Mouse (Mus musculus) ES-Bruce4 (cell line): ENCODE results near the gene Hepacam. TPM values are rescaled to one million over a fixed set of nuclear protein-coding genes. Genes with fewer than 3 reads are reported as not detected.
A peak's percentile ranks its signal among the peaks of the same experiment; 100 is the strongest.

Experiments
- H3K27ac ChIP-seq: 2 replicates; pipeline ENCODE4 v1.5.1; 2012; ENCODE audit warnings: low read length, inconsistent platforms; ENCODE audit not compliant: insufficient read depth
- H3K27me3 ChIP-seq: 2 replicates; pipeline ENCODE4 v1.6.1; 2012; ENCODE audit warnings: mild to moderate bottlenecking, low read length, inconsistent platforms; ENCODE audit not compliant: control insufficient read depth, poor library complexity, insufficient read depth, severe bottlenecking
- H3K36me3 ChIP-seq: 2 replicates; pipeline ENCODE4 v1.6.1; 2012; ENCODE audit warnings: inconsistent platforms, mild to moderate bottlenecking, low read length, moderate library complexity; ENCODE audit not compliant: control insufficient read depth, poor library complexity, insufficient read depth, severe bottlenecking
- H3K4me1 ChIP-seq: one replicate; pipeline ENCODE4 v1.8.1; 2011; ENCODE audit warnings: low read length; ENCODE audit not compliant: control insufficient read depth, insufficient read depth
- H3K4me3 ChIP-seq: 2 replicates; pipeline ENCODE4 v1.5.1; 2011; ENCODE audit warnings: low read depth, mild to moderate bottlenecking, low read length
- H3K9ac ChIP-seq: 2 replicates; pipeline ENCODE4 v1.6.1; 2012; ENCODE audit warnings: low read depth, mild to moderate bottlenecking, inconsistent platforms; ENCODE audit not compliant: poor library complexity, severe bottlenecking
- H3K9me3 ChIP-seq: replicated peaks from 2 replicates; pipeline ENCODE4 v1.6.1; 2012; ENCODE audit warnings: mild to moderate bottlenecking, low read length, inconsistent platforms; ENCODE audit not compliant: control insufficient read depth, poor library complexity, insufficient read depth, severe bottlenecking
- CTCF ChIP-seq: IDR thresholded peaks from one replicate; pipeline ENCODE4 v1.8.1; 2011; ENCODE audit warnings: low read depth, low read length
- EP300 ChIP-seq: IDR thresholded peaks from 2 replicates; pipeline ENCODE4 v1.6.1; 2011; ENCODE audit warnings: low read depth, low read length; ENCODE audit not compliant: insufficient read depth
- POLR2A ChIP-seq: IDR thresholded peaks from one replicate; pipeline ENCODE4 v1.8.1; 2011; ENCODE audit warnings: low read length; ENCODE audit not compliant: insufficient read depth
- polyA plus RNA-seq: library from polyadenylated mRNA; stranded (reverse); fragments of >200 nt; gene quantifications from 2 replicates; pipeline ENCODE4 v1.2.4, GENCODE M21; 2011; ENCODE audit warnings: low read depth; ENCODE audit not compliant: missing spikeins, insufficient read depth, insufficient read length

Hepacam gene
- polyA plus RNA-seq, 1 experiment = 0.22 TPM

GRCm38 (mm10) chr9:37349050-37349449 lies 18.1 kb upstream of the Hepacam start:
- Histone ChIP-seq H3K4me3 (peak overlapping the region; percentile 99), H3K9ac (peak overlapping the region; percentile 91), H3K4me1 (no peaks in the 10 kb centered on the region), H3K36me3 (no peaks in the 10 kb centered on the region), H3K27me3 (no peaks in the 10 kb centered on the region), H3K9me3 (no peaks in the 10 kb centered on the region), H3K27ac (no peak overlapping the region)
- TF ChIP-seq POLR2A (no peak), CTCF (no peak), EP300 (no peak)

GRCm38 (mm10) chr9:37351266-37351665 lies 15.9 kb upstream of the Hepacam start:
- Histone ChIP-seq H3K9me3 (no peaks in the 10 kb centered on the region), H3K36me3 (no peaks in the 10 kb centered on the region), H3K27me3 (no peaks in the 10 kb centered on the region), H3K4me1 (no peaks in the 10 kb centered on the region), H3K4me3 (no peak overlapping the region), H3K27ac (no peak overlapping the region), H3K9ac (no peak overlapping the region)
- TF ChIP-seq EP300 (no peak), POLR2A (no peak), CTCF (no peak)

GRCm38 (mm10) chr9:37354485-37354884 lies 12.7 kb upstream of the Hepacam start:
- Histone ChIP-seq H3K4me3 (no peak overlapping the region), H3K27me3 (no peaks in the 10 kb centered on the region), H3K36me3 (no peaks in the 10 kb centered on the region), H3K4me1 (no peaks in the 10 kb centered on the region), H3K27ac (no peak overlapping the region), H3K9me3 (no peaks in the 10 kb centered on the region), H3K9ac (no peak overlapping the region)
- no peak for TF ChIP-seq EP300
- TF ChIP-seq POLR2A = no peak
- no peak for TF ChIP-seq CTCF

GRCm38 (mm10) chr9:37358713-37359330 lies 8.3 kb upstream of the Hepacam start:
- Histone ChIP-seq H3K9me3 (no peaks in the 10 kb centered on the region), H3K9ac (no peak overlapping the region), H3K36me3 (no peaks in the 10 kb centered on the region), H3K4me3 (no peak overlapping the region), H3K27ac (no peak overlapping the region), H3K27me3 (no peaks in the 10 kb centered on the region), H3K4me1 (no peaks in the 10 kb centered on the region)
- TF ChIP-seq CTCF (no peak), EP300 (no peak), POLR2A (no peak)

- Histone ChIP-seq H3K9me3 (no peaks in the 10 kb centered on the region), H3K36me3 (no peaks in the 10 kb centered on the region), H3K4me3 (no peak overlapping the region), H3K4me1 (no peaks in the 10 kb centered on the region), H3K27ac (no peak overlapping the region), H3K9ac (no peak overlapping the region), H3K27me3 (no peaks in the 10 kb centered on the region)
- TF ChIP-seq CTCF (no peak), POLR2A (no peak), EP300 (no peak)
These were observed 7.6 kb upstream of the Hepacam start for GRCm38 (mm10) chr9:37359331-37360220.

GRCm38 (mm10) chr9:37362084-37362483 lies 5.1 kb upstream of the Hepacam start:
- Histone ChIP-seq H3K27me3 (no peaks in the 10 kb centered on the region), H3K9me3 (no peaks in the 10 kb centered on the region), H3K36me3 (no peaks in the 10 kb centered on the region), H3K4me1 (no peaks in the 10 kb centered on the region), H3K4me3 (no peak overlapping the region), H3K9ac (no peak overlapping the region), H3K27ac (no peak overlapping the region)
- TF ChIP-seq CTCF = no peak
- no peak for TF ChIP-seq EP300
- TF ChIP-seq POLR2A = no peak
